In genomic region chr17:56740788-56741160, GRCm38 (mm10) we compare ENCODE assay signal across 31 mouse cellular contexts. TPM values are rescaled to one million over a fixed set of nuclear protein-coding genes. Genes with fewer than 3 reads are reported as not detected.
A peak's percentile ranks its signal among the peaks of the same experiment; 100 is the strongest.
DNase-seq lines count a peak whose midpoint lies in the region; ATAC-seq and TF ChIP-seq lines count a peak whose summit lies in the region.
"Had no signal": no experiment of that assay in that cellular context is flagged by ENCODE, and none has a peak within 500 bp of the region (broad histone marks: within the 10 kb centered on the region; RNA-seq: fewer than 3 reads in every experiment).

No protein-coding gene starts in this region.

- no peaks in the 10 kb centered on the region for H3K36me3 ChIP-seq in heart, embryonic 13.5 days
- no peaks in the 10 kb centered on the region for H3K36me3 ChIP-seq in lung, embryonic 14.5 days (ENCODE audit: insufficient read depth)
- H3K36me3 ChIP-seq in testis, adult 2 months (ENCODE audit: control insufficient read depth, insufficient read depth, low read length): no peaks in the 10 kb centered on the region
- H3K36me3 ChIP-seq: embryonic facial prominence, embryonic 10.5 days; embryonic facial prominence, embryonic 15.5 days; forebrain, embryonic 12.5 days; hindbrain, embryonic 12.5 days; intestine, embryonic 15.5 days; liver, embryonic 12.5 days; stomach, embryonic 15.5 days had no signal

- TF ChIP-seq POLR2A in lung, adult 2 months (IDR thresholded peaks at IDR 0.05; ENCODE audit: borderline replicate concordance, extremely low read depth, low read depth, low read length): no peak
- TF ChIP-seq POLR2A in testis, adult 2 months (IDR thresholded peaks at IDR 0.05; ENCODE audit: control insufficient read depth, low read depth, low read length): no peak

- intact Hi-C loops in heart, postnatal 10 days (cut with DNase I): no loop called here

- no peaks in the 10 kb centered on the region for H3K9me3 ChIP-seq in heart, embryonic 13.5 days
- no peaks in the 10 kb centered on the region for H3K9me3 ChIP-seq in lung, embryonic 14.5 days (ENCODE audit: low read depth, low read length)
- H3K9me3 ChIP-seq: embryonic facial prominence, embryonic 10.5 days; embryonic facial prominence, embryonic 15.5 days; forebrain, embryonic 12.5 days; hindbrain, embryonic 12.5 days; intestine, embryonic 15.5 days; stomach, embryonic 15.5 days had no signal

- H3K4me1 ChIP-seq in heart, embryonic 13.5 days: peaks cover 19% of the 10 kb centered on the region
- H3K4me1 ChIP-seq in lung, embryonic 14.5 days (ENCODE audit: insufficient read depth): no peaks in the 10 kb centered on the region
- H3K4me1 ChIP-seq in lung, adult 2 months (ENCODE audit: control insufficient read depth, insufficient read depth, low read length): no peaks in the 10 kb centered on the region
- H3K4me1 ChIP-seq in testis, adult 2 months (ENCODE audit: control insufficient read depth, insufficient read depth, low read length): peaks cover 6% of the 10 kb centered on the region
- H3K4me1 ChIP-seq: forebrain, embryonic 12.5 days; hindbrain, embryonic 12.5 days; intestine, embryonic 15.5 days; liver, embryonic 12.5 days; stomach, embryonic 15.5 days had no signal

- H3K27ac ChIP-seq in heart, embryonic 13.5 days (replicated peaks): peak overlapping the region; percentile 82
- no peak overlapping the region for H3K27ac ChIP-seq in lung, embryonic 14.5 days (ENCODE audit: low read depth)
- H3K27ac ChIP-seq in testis, adult 2 months (ENCODE audit: control insufficient read depth, insufficient read depth, low read depth, low read length): no peak overlapping the region
- H3K27ac ChIP-seq: embryonic facial prominence, embryonic 10.5 days; embryonic facial prominence, embryonic 15.5 days; forebrain, embryonic 12.5 days; hindbrain, embryonic 12.5 days; hindbrain, postnatal 0 days; intestine, embryonic 15.5 days; kidney, postnatal 0 days; liver, embryonic 12.5 days; stomach, embryonic 15.5 days had no signal

- H3K9ac ChIP-seq in heart, embryonic 13.5 days: no peak overlapping the region
- H3K9ac ChIP-seq in lung, embryonic 14.5 days: no peak overlapping the region
- H3K9ac ChIP-seq: embryonic facial prominence, embryonic 15.5 days; forebrain, embryonic 12.5 days; forebrain, postnatal 0 days; hindbrain, embryonic 12.5 days; intestine, embryonic 15.5 days; liver, embryonic 12.5 days; liver, postnatal 0 days; stomach, embryonic 15.5 days had no signal

- no peak for TF ChIP-seq CTCF in lung, embryonic 14.5 days (IDR thresholded peaks at IDR 0.05; ENCODE audit: low read depth)
- TF ChIP-seq CTCF in lung, adult 2 months (IDR thresholded peaks at IDR 0.05; ENCODE audit: insufficient read depth, low read length): no peak
- TF ChIP-seq CTCF in testis, adult 2 months (IDR thresholded peaks at IDR 0.05; ENCODE audit: control insufficient read depth, insufficient read depth, insufficient replicate concordance, low read depth, low read length): no peak

- ATAC-seq in heart, embryonic 13.5 days (ENCODE audit: extremely low read depth, insufficient number of reproducible peaks, low FRiP score, low TSS enrichment): no peak
- ATAC-seq in lung, embryonic 14.5 days (ENCODE audit: insufficient read depth): peak; percentile 38; the same call in 1 of the 2 replicates
- ATAC-seq: CD4-positive, CD25-positive, alpha-beta regulatory T cell, adult 4 months; forebrain, postnatal 0 days; hindbrain, postnatal 0 days; intestine, embryonic 15.5 days; liver, embryonic 12.5 days; liver, postnatal 0 days; Patski had no signal

- no peak overlapping the region for H3K4me2 ChIP-seq in heart, embryonic 13.5 days
- no peak overlapping the region for H3K4me2 ChIP-seq in lung, embryonic 14.5 days
- H3K4me2 ChIP-seq: embryonic facial prominence, embryonic 15.5 days; forebrain, embryonic 12.5 days; hindbrain, embryonic 12.5 days; intestine, embryonic 15.5 days; liver, embryonic 12.5 days; stomach, embryonic 15.5 days had no signal

- 54% methylated on average over 17 of the region's 17 CpGs for WGBS in heart, embryonic 13.5 days
- WGBS in lung, embryonic 14.5 days: 64% methylated on average over 17 of the region's 17 CpGs
- 70% methylated on average over 17 of the region's 17 CpGs for WGBS in lung, adult 2 months

- H3K4me3 ChIP-seq in heart, embryonic 13.5 days: no peak overlapping the region
- no peak overlapping the region for H3K4me3 ChIP-seq in lung, embryonic 14.5 days (ENCODE audit: low read depth, low read length)
- H3K4me3 ChIP-seq in lung, adult 2 months (replicated peaks; ENCODE audit: extremely low read depth, low read depth, low read length): no peak overlapping the region
- peak overlapping the region; percentile 11 for H3K4me3 ChIP-seq in testis, adult 2 months (ENCODE audit: control insufficient read depth, low read depth, low read length)
- H3K4me3 ChIP-seq: embryonic facial prominence, embryonic 10.5 days; embryonic facial prominence, embryonic 15.5 days; forebrain, embryonic 12.5 days; hindbrain, embryonic 12.5 days; intestine, embryonic 15.5 days; liver, embryonic 12.5 days; stomach, embryonic 15.5 days had no signal

- no peak for DNase-seq in heart, postnatal 10 days
- no peak for DNase-seq in lung, embryonic 14.5 days
- DNase-seq in lung, adult 2 months: no peak
- no peak for DNase-seq in testis, postnatal 10 days (ENCODE audit: low spot score)
- peak; percentile 87 for DNase-seq in ZHBTc4 (ENCODE audit: low read depth, low spot score)
- DNase-seq in thymus, adult 18-20 months: no peak
- DNase-seq: adrenal gland, postnatal 36 days; cerebellum, adult 18-20 months; cerebellum, postnatal 14 days; forebrain, postnatal 0 days; kidney, adult 8-10 months; layer of hippocampus, postnatal 36 days; left cerebral cortex, postnatal 4 days; liver, postnatal 0 days; right cerebral cortex, postnatal 25 days; thymus, adult 2 months; thymus, postnatal 36 days had no signal

- H3K27me3 ChIP-seq in heart, embryonic 13.5 days (replicated peaks): peaks cover 18% of the 10 kb centered on the region
- H3K27me3 ChIP-seq in lung, embryonic 14.5 days (ENCODE audit: insufficient read depth, low read length): no peaks in the 10 kb centered on the region
- no peaks in the 10 kb centered on the region for H3K27me3 ChIP-seq in testis, adult 2 months (ENCODE audit: control insufficient read depth, insufficient read depth, low read length)
- H3K27me3 ChIP-seq: embryonic facial prominence, embryonic 15.5 days; hindbrain, embryonic 12.5 days; intestine, embryonic 15.5 days; stomach, embryonic 15.5 days had no signal

RNA-seq across cellular contexts. Expression of gene Nrtn, which starts 16.6 kb away (rescaled TPM):
- 7.9 and 8.6 TPM in 2 replicates for polyA plus RNA-seq in heart, embryonic 13.5 days (2015; fragmentation: Nextera tagmentation; extraction: Ambion mirVana)
- 10 to 100 TPM; 19.0 to 21.0 TPM for total RNA-seq in heart, postnatal 10 days (2021)
- polyA plus RNA-seq in lung, embryonic 14.5 days (2014; fragmentation: Nextera tagmentation; extraction: Ambion mirVana): 9.5 and 12.1 TPM in 2 replicates
- polyA plus RNA-seq in lung, adult 2 months (2012; rRNA removed): 17.3 and 23.2 TPM in 2 replicates
- 7.8 and 9.2 TPM in 2 replicates for polyA plus RNA-seq in testis, adult 2 months (2012; rRNA removed)
- total RNA-seq: neutrophil, adult 5-6 weeks had no signal
- polyA plus RNA-seq: CD4-positive, CD25-positive, alpha-beta regulatory T cell, adult 4 months had no signal

RNA-seq across cellular contexts. Expression of gene Vmac, which starts 23.0 kb away (rescaled TPM):
- polyA plus RNA-seq in heart, embryonic 13.5 days (2015; fragmentation: Nextera tagmentation; extraction: Ambion mirVana): 12.7 and 13.3 TPM in 2 replicates
- total RNA-seq in heart, postnatal 10 days (2021): 1 to 10 TPM; 5.4 to 9.8 TPM
- polyA plus RNA-seq in lung, embryonic 14.5 days (2014; fragmentation: Nextera tagmentation; extraction: Ambion mirVana): 18.5 and 19.6 TPM in 2 replicates
- polyA plus RNA-seq in lung, adult 2 months (2012; rRNA removed): 31.9 and 32.4 TPM in 2 replicates
- polyA plus RNA-seq in testis, adult 2 months (2012; rRNA removed): 9.2 and 12.4 TPM in 2 replicates

RNA-seq across cellular contexts. Expression of gene Ndufa11, which starts 23.2 kb away (rescaled TPM):
- polyA plus RNA-seq in heart, embryonic 13.5 days (2015; fragmentation: Nextera tagmentation; extraction: Ambion mirVana): 783 and 886 TPM in 2 replicates
- total RNA-seq in heart, postnatal 10 days (2021): 100 to 1,000 TPM; 794 to 859 TPM
- 449 and 463 TPM in 2 replicates for polyA plus RNA-seq in lung, embryonic 14.5 days (2014; fragmentation: Nextera tagmentation; extraction: Ambion mirVana)
- polyA plus RNA-seq in lung, adult 2 months (2012; rRNA removed): 348 and 393 TPM in 2 replicates
- 135 and 159 TPM in 2 replicates for polyA plus RNA-seq in testis, adult 2 months (2012; rRNA removed)

RNA-seq across cellular contexts. Expression of gene Dus3l, which starts 23.8 kb away (rescaled TPM):
- 31.9 and 33.2 TPM in 2 replicates for polyA plus RNA-seq in heart, embryonic 13.5 days (2015; fragmentation: Nextera tagmentation; extraction: Ambion mirVana)
- total RNA-seq in heart, postnatal 10 days (2021): 10 to 100 TPM; 21.0 to 23.0 TPM
- polyA plus RNA-seq in lung, embryonic 14.5 days (2014; fragmentation: Nextera tagmentation; extraction: Ambion mirVana): 40.5 and 42.3 TPM in 2 replicates
- polyA plus RNA-seq in lung, adult 2 months (2012; rRNA removed): 81.7 and 84.5 TPM in 2 replicates
- 29.7 and 31.3 TPM in 2 replicates for polyA plus RNA-seq in testis, adult 2 months (2012; rRNA removed)

RNA-seq across cellular contexts. Expression of gene Prr22, which starts 29.3 kb away (rescaled TPM):
- 0.78 and 1.0 TPM in 2 replicates for polyA plus RNA-seq in heart, embryonic 13.5 days (2015; fragmentation: Nextera tagmentation; extraction: Ambion mirVana)
- total RNA-seq in heart, postnatal 10 days (2021): under 1 TPM; 0.27 to 0.43 TPM
- polyA plus RNA-seq in lung, embryonic 14.5 days (2014; fragmentation: Nextera tagmentation; extraction: Ambion mirVana): 1.2 and 1.4 TPM in 2 replicates
- polyA plus RNA-seq in lung, adult 2 months (2012; rRNA removed): 1.6 and 2.2 TPM in 2 replicates
- polyA plus RNA-seq in testis, adult 2 months (2012; rRNA removed): 158 and 194 TPM in 2 replicates
